Mouse (Mus musculus) layer of hippocampus, postnatal 25 days (tissue): ENCODE measurements around the gene Cobll1. TPM values are rescaled to one million over a fixed set of nuclear protein-coding genes. Genes with fewer than 3 reads are reported as not detected.

Experiments
- DNase-seq, 2 experiments: peaks; one replicate each; pipeline ENCODE4 v3.0.0; 2022; ENCODE audit warnings: mixed read lengths in 2 of 2, low spot score in 1 of 2; ENCODE audit errors: extremely low spot score in 1 of 2
- total RNA-seq, 2 experiments: library from RNA; stranded (reverse); gene quantifications; 2 replicates each; pipeline ENCODE4 v1.2.3; 2021

Gene Cobll1
- total RNA-seq, 2 experiments from 2014 or later: 7.7 to 9.3 TPM

GRCm38 (mm10) chr2:65104569-65104968 lies 134.6 kb downstream of the Cobll1 start:
- no peak for DNase-seq

- DNase-seq: no peak
These were observed 135.4 kb downstream of the Cobll1 start for GRCm38 (mm10) chr2:65103801-65104200.

- DNase-seq: no peak
These were observed 137.8 kb downstream of the Cobll1 start for GRCm38 (mm10) chr2:65101388-65101787.

- no peak for DNase-seq
These were observed 139.2 kb downstream of the Cobll1 start for GRCm38 (mm10) chr2:65100001-65100400.

GRCm38 (mm10) chr2:65095571-65095970 lies 143.6 kb downstream of the Cobll1 start:
- DNase-seq: no peak

DNA sequence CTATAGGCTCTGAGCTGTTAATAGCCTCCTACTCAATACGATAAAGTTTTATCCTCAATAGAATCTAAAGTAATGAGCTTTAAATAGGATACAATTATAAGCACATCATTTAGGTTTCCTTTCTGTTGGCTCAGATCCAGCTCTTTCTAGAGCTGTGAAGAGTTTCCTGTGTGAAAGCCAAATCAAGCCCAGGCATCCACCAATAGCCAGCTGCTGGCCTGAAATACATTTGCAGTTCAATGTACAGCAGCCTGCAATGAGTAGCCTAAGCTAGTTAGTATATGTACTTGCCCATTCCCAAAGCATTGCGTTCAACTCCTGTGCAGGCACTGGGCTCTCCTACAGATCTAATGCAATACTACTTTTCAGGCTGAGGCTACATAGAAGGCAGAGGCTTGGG lies 145.2 kb downstream of the Cobll1 start:
- DNase-seq: no peak

DNA sequence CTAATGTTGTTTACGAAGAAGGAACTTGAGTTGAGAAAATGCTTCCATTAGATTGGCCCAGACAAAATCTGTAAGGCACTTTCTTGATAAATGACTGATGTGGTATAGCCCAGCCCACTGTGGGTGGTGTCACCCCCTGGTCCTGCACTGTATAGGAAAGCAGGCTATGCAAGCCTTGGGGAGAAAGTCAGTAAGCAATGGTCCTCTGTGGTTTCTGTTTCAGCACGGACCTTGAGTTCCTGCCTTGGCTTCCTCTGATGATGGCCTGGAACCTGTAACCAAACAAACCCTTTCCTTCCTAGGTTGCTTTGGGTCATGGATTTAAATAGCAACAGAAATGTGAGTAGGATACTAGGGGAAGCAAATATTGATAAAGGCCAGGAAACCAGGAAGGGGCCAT lies 148.2 kb downstream of the Cobll1 start:
- DNase-seq: no peak

DNA sequence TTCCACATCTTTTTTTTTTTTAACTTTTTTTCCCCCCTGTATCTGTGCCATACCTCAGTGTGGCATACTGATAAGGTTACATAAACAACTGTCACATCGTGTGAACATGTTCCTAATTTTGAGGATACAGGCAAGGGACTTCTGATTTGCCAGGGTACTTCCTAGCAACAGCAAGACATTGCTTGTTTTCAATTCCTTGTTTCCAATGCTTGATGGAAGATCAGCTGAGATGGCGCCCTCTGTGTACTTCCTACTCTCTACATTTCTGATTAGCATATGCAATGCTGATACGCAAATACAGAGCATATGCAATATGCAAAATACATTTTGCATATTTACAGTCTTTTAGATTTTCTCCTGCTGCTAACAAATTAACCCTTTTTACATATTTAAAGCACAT lies 152.0 kb downstream of the Cobll1 start:
- DNase-seq: no peak

DNA sequence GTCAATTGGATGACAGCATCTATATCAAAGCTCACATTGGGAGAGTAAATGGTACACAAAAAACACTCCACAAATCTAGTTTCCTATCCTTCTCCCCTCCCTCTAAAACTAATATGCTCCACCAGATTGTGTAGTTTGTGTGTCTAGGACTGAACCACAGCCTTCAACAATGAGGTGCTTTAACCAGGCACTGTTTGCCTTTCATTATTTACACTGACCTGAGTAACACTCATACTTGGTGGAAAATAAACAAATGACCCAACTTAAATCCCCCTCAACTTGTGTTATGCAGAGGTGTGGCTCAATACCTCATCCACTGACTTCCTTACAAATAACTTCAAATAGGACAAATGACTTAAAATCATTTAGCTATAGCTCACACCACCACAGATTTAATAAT lies 155.8 kb downstream of the Cobll1 start:
- no peak for DNase-seq

GRCm38 (mm10) chr2:65077544-65077943 lies 161.7 kb downstream of the Cobll1 start:
- no peak for DNase-seq

- no peak for DNase-seq
These were observed 163.4 kb downstream of the Cobll1 start for GRCm38 (mm10) chr2:65075840-65076239.

DNA sequence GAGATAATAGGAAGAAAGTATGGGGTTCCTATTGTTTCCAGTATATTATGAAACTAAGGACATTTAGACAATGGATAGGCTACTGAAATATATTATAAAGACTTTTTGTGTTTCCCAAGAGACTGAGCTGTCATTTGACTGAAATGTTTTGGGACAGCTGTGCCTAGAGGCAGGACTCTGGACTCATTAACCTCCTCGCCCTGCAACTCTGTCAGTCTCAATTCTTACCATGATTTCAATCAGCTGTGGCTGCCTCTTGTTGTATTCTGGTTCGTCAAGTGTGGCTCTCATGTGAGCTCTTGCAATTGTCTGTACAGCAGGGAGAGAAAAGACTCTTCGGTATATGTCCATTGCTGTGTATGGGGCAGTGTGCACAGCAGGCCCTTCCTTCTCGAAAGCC lies 163.8 kb downstream of the Cobll1 start:
- no peak for DNase-seq

DNA sequence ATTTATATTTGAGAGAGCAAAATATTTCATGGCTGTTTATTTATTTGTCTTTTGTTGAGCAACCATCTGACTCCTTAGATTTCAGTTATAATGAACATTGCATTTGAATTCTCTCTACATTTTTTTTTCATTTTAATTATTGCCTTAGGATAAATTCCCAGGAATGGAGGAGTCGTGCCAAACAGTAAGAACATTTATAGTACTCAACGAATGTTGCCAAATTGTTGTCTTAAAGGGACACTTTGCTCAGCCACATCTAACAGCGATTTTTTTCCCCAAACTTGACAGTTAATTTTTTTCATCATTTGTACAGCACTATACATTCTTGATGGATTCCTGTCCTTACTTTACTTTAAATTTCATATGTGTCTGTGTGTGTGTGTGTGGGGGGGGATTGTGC lies 167.0 kb downstream of the Cobll1 start:
- DNase-seq: no peak

GRCm38 (mm10) chr2:65053764-65054163 lies 185.4 kb downstream of the Cobll1 start:
- DNase-seq: no peak

DNA sequence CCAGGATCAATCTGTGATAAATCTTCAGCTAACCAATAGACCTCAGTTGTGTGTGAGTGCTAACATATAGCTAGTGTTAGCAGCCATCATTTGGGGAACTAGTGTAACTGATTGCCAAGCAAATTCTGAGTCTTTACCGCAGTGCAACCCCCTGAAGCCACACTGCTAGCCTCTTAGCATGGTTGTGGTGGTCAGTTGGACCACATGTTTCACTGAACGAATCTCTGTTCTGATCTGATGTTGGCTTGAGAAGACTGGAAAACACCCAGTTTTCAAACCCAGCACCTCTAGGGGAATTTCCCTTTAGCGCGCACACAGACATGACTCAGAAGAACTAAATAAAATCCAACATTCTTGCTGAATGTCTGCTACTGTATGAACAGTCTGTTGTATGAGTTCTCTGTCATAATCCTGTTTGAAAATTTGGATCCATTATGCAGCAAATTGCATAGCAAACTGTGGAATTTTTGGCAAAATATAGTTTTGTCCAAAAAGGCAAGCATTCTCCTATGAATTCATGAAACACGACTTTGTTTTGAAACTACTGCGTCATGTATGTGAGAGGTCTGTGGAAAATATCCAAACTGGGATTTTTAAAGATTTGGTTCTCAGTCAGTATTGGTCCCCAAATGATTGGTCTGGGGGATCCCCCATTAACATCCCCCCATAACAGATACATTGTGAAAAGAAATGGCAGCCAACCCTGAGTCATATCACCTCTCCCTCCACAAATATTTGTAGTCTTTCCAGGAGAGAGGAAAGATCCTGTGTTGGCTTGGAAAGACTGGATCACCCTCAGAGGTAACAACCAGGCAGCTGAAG lies 186.8 kb downstream of the Cobll1 start:
- DNase-seq: no peak

DNA sequence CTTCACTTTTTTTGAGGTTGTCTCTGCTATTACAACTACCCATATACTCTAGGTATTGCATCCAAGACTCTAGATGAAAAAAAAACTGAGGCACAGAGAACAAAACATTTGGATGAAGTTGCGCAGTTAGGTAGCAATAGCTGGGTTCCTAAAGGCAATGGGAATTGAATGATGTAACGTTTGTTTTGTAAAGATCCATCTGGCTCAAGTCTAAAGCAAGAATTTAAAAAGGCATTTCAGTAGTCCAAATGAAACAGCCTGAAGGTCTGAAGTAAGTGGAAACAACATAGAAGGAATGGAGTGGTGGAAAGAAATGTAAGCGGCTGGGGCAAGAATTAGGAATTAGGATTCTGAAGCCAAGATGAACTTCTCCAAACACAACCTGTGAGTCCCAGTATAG lies 188.4 kb downstream of the Cobll1 start:
- DNase-seq: no peak

DNA sequence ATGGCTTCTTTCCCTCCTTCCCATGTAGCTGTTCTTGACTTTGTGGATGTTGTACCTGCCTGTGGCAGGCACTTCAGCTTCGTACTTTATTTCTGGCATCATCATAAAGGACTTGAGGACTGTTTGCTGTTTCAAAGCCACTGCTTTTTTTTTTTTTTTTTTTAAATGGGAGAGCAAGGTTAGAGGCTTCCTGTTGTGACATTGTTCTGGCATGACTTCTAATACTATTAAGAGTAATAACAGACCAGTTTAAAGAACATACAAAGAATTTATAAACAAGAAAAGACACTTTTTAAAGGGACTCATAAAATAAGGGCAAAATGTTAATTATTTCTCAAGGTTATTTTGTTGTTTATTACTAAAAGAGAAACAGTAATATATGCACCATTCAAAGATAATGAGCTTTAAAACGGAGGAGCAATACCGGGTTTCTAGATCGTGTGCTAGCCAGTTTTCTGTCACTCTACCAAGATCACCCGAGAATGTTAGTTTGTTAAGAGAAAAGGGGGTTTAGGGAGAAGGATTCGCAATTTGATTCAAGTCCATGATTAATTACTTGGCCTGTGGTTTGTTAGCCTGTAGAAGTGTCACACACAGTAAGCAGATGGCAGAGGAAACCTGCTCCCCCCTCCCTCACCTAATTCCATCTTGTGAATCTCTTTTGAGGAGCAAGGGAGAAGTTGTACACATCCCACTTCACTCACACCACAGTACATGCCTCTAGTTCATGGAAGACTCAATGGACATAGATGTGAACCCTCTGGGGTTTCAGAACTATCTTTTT lies 190.8 kb downstream of the Cobll1 start:
- DNase-seq: no peak

Other genes with a start within 250 kb of the Cobll1 start
- gene Grb14, start 214.4 kb downstream of the Cobll1 start, total RNA-seq: 10 to 100 TPM; 41.6 to 48.3 TPM
- 1 to 10 TPM; 2.3 to 3.7 TPM for gene Slc38a11, start 124.6 kb upstream of the Cobll1 start, total RNA-seq